Mouse (Mus musculus): ENCODE measurements around the gene Fam178b.
"Not testable (repeated sequence)": the region's sequence is repeated elsewhere in the genome, so short reads cannot be mapped to it uniquely, and the experiment has no call there.

Gene Fam178b

GRCm38 (mm10) chr1:36545845-36546600, 137.0 kb downstream of the Fam178b start:
- no peak for DNase-seq (ENCODE audit: low spot score)

- DNase-seq (ENCODE audit: low spot score): no peak
Measured at GRCm38 (mm10) chr1:36545382-36545781, 137.6 kb downstream of the Fam178b start.

GRCm38 (mm10) chr1:36542925-36543324, 140.1 kb downstream of the Fam178b start:
- DNase-seq (ENCODE audit: low spot score): no peak

GRCm38 (mm10) chr1:36541844-36542243, 141.1 kb downstream of the Fam178b start:
- DNase-seq (ENCODE audit: low spot score): no peak

- no peak for DNase-seq (ENCODE audit: low spot score)
Measured at GRCm38 (mm10) chr1:36540807-36541206, 142.2 kb downstream of the Fam178b start.

- DNase-seq (ENCODE audit: low spot score): no peak
Measured at GRCm38 (mm10) chr1:36540132-36540531, 142.9 kb downstream of the Fam178b start.

GRCm38 (mm10) chr1:36539186-36539585, 143.8 kb downstream of the Fam178b start, which contains the start of gene Gm42417:
Gm42417 (minus strand) TSS chr1:36539429.
- DNase-seq (ENCODE audit: low spot score): no peak

- no peak for DNase-seq (ENCODE audit: low spot score)
Measured at GRCm38 (mm10) chr1:36538727-36539126, 144.3 kb downstream of the Fam178b start.

- DNase-seq (ENCODE audit: low spot score): not testable (repeated sequence)
Measured at GRCm38 (mm10) chr1:36536783-36537182, 146.2 kb downstream of the Fam178b start, which contains the start of gene Ankrd23. Ankrd23 (minus strand) TSS chr1:36536883.

GRCm38 (mm10) chr1:36536397-36536728, 146.6 kb downstream of the Fam178b start:
- no peak for DNase-seq (ENCODE audit: low spot score)

GRCm38 (mm10) chr1:36535477-36536396, 147.2 kb downstream of the Fam178b start:
- DNase-seq (ENCODE audit: low spot score): no peak

GRCm38 (mm10) chr1:36534595-36535058, 148.4 kb downstream of the Fam178b start:
- DNase-seq (ENCODE audit: low spot score): peak; percentile 43

- no peak for DNase-seq (ENCODE audit: low spot score)
Measured at GRCm38 (mm10) chr1:36533546-36533945, 149.4 kb downstream of the Fam178b start.

- no peak for DNase-seq (ENCODE audit: low spot score)
Measured at GRCm38 (mm10) chr1:36531461-36531860, 151.5 kb downstream of the Fam178b start.

- DNase-seq (ENCODE audit: low spot score): no peak
Measured at GRCm38 (mm10) chr1:36530962-36531361, 152.0 kb downstream of the Fam178b start.

- no peak for DNase-seq (ENCODE audit: low spot score)
Measured at GRCm38 (mm10) chr1:36530485-36530884, 152.5 kb downstream of the Fam178b start.

GRCm38 (mm10) chr1:36529875-36530274, 153.1 kb downstream of the Fam178b start:
- no peak for DNase-seq (ENCODE audit: low spot score)

GRCm38 (mm10) chr1:36529274-36529673, 153.7 kb downstream of the Fam178b start:
- no peak for DNase-seq (ENCODE audit: low spot score)

GRCm38 (mm10) chr1:36528351-36528750, 154.6 kb downstream of the Fam178b start:
- DNase-seq (ENCODE audit: low spot score): no peak

GRCm38 (mm10) chr1:36526903-36527302, 156.1 kb downstream of the Fam178b start:
- DNase-seq (ENCODE audit: low spot score): no peak

GRCm38 (mm10) chr1:36525774-36526173, 157.2 kb downstream of the Fam178b start:
- DNase-seq (ENCODE audit: low spot score): no peak

GRCm38 (mm10) chr1:36524058-36524457, 158.9 kb downstream of the Fam178b start:
- DNase-seq (ENCODE audit: low spot score): no peak
